Comparison of ENCODE assay signal across 9 mouse cellular contexts in genomic region chr3:97866696-97867095, GRCm38 (mm10). TPM values are rescaled to one million over a fixed set of nuclear protein-coding genes. Genes with fewer than 3 reads are reported as not detected.
DNase-seq lines count a peak whose midpoint lies in the region; ATAC-seq and TF ChIP-seq lines count a peak whose summit lies in the region.
"Had no signal": no experiment of that assay in that cellular context is flagged by ENCODE, and none has a peak within 500 bp of the region (broad histone marks: within the 10 kb centered on the region; RNA-seq: fewer than 3 reads in every experiment).

No protein-coding gene starts in this region.

- peaks cover 8% of the 10 kb centered on the region; the same call in 1 of the 2 replicates for H3K27me3 ChIP-seq in forebrain, embryonic 15.5 days
- peaks cover 49% of the 10 kb centered on the region for H3K27me3 ChIP-seq in forebrain, embryonic 12.5 days
- H3K27me3 ChIP-seq in limb, embryonic 13.5 days, result peaks cover 43% of the 10 kb centered on the region
- peaks cover 15% of the 10 kb centered on the region for H3K27me3 ChIP-seq in neural tube, embryonic 15.5 days (replicated peaks)
- H3K27me3 ChIP-seq: Patski had no signal

- no peak for TF ChIP-seq CTCF in left cerebral cortex, adult 2 months (IDR thresholded peaks at IDR 0.05)

- H3K9ac ChIP-seq in forebrain, embryonic 15.5 days (replicated peaks), result no peak overlapping the region
- no peak overlapping the region for H3K9ac ChIP-seq in forebrain, embryonic 12.5 days
- peak overlapping the region; percentile 74; the same call in 1 of the 2 replicates for H3K9ac ChIP-seq in limb, embryonic 13.5 days
- no peak overlapping the region for H3K9ac ChIP-seq in neural tube, embryonic 15.5 days (replicated peaks)

- intact Hi-C loops in left cerebral cortex, adult 2 months (cut with DNase I), result loop anchor here (5.0 kb wide), 1 partner anchor 99 kb away; no protein-coding TSS in a partner anchor
- intact Hi-C loops in left cerebral cortex, postnatal 36 days (cut with DNase I), result loop anchor here (5.0 kb wide), 1 partner anchor 99 kb away; no protein-coding TSS in a partner anchor

- H3K4me1 ChIP-seq in forebrain, embryonic 15.5 days, result peaks cover 12% of the 10 kb centered on the region
- peaks cover 11% of the 10 kb centered on the region for H3K4me1 ChIP-seq in forebrain, embryonic 12.5 days
- H3K4me1 ChIP-seq in limb, embryonic 13.5 days, result 0 out of 2 replicates have a peak, but pooled peaks cover 8% of the 10 kb centered on the region
- peaks cover 20% of the 10 kb centered on the region for H3K4me1 ChIP-seq in neural tube, embryonic 15.5 days

- ATAC-seq in forebrain, embryonic 15.5 days (replicated peaks), result no peak
- no peak for ATAC-seq in forebrain, embryonic 12.5 days (ENCODE audit: low FRiP score)
- ATAC-seq in limb, embryonic 13.5 days (ENCODE audit: low FRiP score, low read depth), result no peak
- no peak for ATAC-seq in neural tube, embryonic 15.5 days (ENCODE audit: low FRiP score)
- ATAC-seq in cerebellum, adult (ENCODE audit: insufficient number of reproducible peaks, low FRiP score, low TSS enrichment), result no peak

- H3K4me2 ChIP-seq in forebrain, embryonic 15.5 days (replicated peaks), result peak overlapping the region; percentile 96
- H3K4me2 ChIP-seq in forebrain, embryonic 12.5 days, result no peak overlapping the region; the same call in 1 of the 2 replicates
- peak overlapping the region; percentile 98 for H3K4me2 ChIP-seq in limb, embryonic 13.5 days (replicated peaks)
- peak overlapping the region; percentile 92 for H3K4me2 ChIP-seq in neural tube, embryonic 15.5 days

- H3K4me3 ChIP-seq in forebrain, embryonic 15.5 days, result peak overlapping the region; percentile 60
- H3K4me3 ChIP-seq in forebrain, embryonic 12.5 days (replicated peaks), result no peak overlapping the region
- H3K4me3 ChIP-seq in left cerebral cortex, adult 2 months, result peak overlapping the region; percentile 72
- peak overlapping the region; percentile 60 for H3K4me3 ChIP-seq in limb, embryonic 13.5 days
- H3K4me3 ChIP-seq in neural tube, embryonic 15.5 days (replicated peaks), result peak overlapping the region; percentile 48

- H3K36me3 ChIP-seq in forebrain, embryonic 15.5 days, result no peaks in the 10 kb centered on the region
- H3K36me3 ChIP-seq in forebrain, embryonic 12.5 days (replicated peaks), result no peaks in the 10 kb centered on the region
- no peaks in the 10 kb centered on the region for H3K36me3 ChIP-seq in limb, embryonic 13.5 days
- no peaks in the 10 kb centered on the region for H3K36me3 ChIP-seq in neural tube, embryonic 15.5 days

- no peak overlapping the region for H3K27ac ChIP-seq in forebrain, embryonic 15.5 days (replicated peaks)
- no peak overlapping the region for H3K27ac ChIP-seq in forebrain, embryonic 12.5 days
- peak overlapping the region; percentile 95; the same call in 1 of the 2 replicates for H3K27ac ChIP-seq in left cerebral cortex, adult 2 months
- no peak overlapping the region for H3K27ac ChIP-seq in limb, embryonic 13.5 days
- no peak overlapping the region for H3K27ac ChIP-seq in neural tube, embryonic 15.5 days (replicated peaks)

- DNase-seq in left cerebral cortex, adult 2 months (ENCODE audit: extremely low spot score in 1 of 2, low spot score in 2 of 2), result no peak
- no peak for DNase-seq in left cerebral cortex, postnatal 36 days (ENCODE audit: low spot score in 2 of 2)
- DNase-seq in right cerebral cortex, postnatal 10 days (ENCODE audit: low spot score in 2 of 2), result no peak

- WGBS in forebrain, embryonic 15.5 days, result 55% methylated on average over 4 of the region's 4 CpGs
- WGBS in forebrain, embryonic 12.5 days, result 54% methylated on average over 4 of the region's 4 CpGs
- 69% methylated on average over 4 of the region's 4 CpGs for WGBS in limb, embryonic 13.5 days
- WGBS in neural tube, embryonic 15.5 days, result 74% methylated on average over 4 of the region's 4 CpGs

- no peaks in the 10 kb centered on the region for H3K9me3 ChIP-seq in forebrain, embryonic 15.5 days
- no peaks in the 10 kb centered on the region for H3K9me3 ChIP-seq in forebrain, embryonic 12.5 days
- H3K9me3 ChIP-seq in limb, embryonic 13.5 days, result no peaks in the 10 kb centered on the region
- H3K9me3 ChIP-seq in neural tube, embryonic 15.5 days (replicated peaks), result no peaks in the 10 kb centered on the region

RNA-seq across cellular contexts. Expression of gene Pde4dip, which starts 21.8 kb away (rescaled TPM):
- 67.6 and 73.1 TPM in 2 replicates for polyA plus RNA-seq in forebrain, embryonic 15.5 days (2015; fragmentation: Nextera tagmentation; extraction: Ambion mirVana)
- polyA plus RNA-seq in forebrain, embryonic 12.5 days (2016; fragmentation: Nextera tagmentation; extraction: Ambion mirVana), result 35.7 and 39.3 TPM in 2 replicates
- 100 to 1,000 TPM; 224 to 246 TPM for total RNA-seq in left cerebral cortex, adult 2 months (2021)
- total RNA-seq in left cerebral cortex, postnatal 36 days (2021), result 100 to 1,000 TPM; 209 to 247 TPM
- 31.8 and 36.6 TPM in 2 replicates for polyA plus RNA-seq in limb, embryonic 13.5 days (2015; fragmentation: Nextera tagmentation; extraction: Ambion mirVana)
- 55.2 and 62.6 TPM in 2 replicates for polyA plus RNA-seq in neural tube, embryonic 15.5 days (2015; fragmentation: Nextera tagmentation; extraction: Ambion mirVana)

RNA-seq across cellular contexts. Expression of gene Sec22b, which starts 34.3 kb away (rescaled TPM):
- 104 and 108 TPM in 2 replicates for polyA plus RNA-seq in forebrain, embryonic 15.5 days (2015; fragmentation: Nextera tagmentation; extraction: Ambion mirVana)
- polyA plus RNA-seq in forebrain, embryonic 12.5 days (2016; fragmentation: Nextera tagmentation; extraction: Ambion mirVana), result 104 and 107 TPM in 2 replicates
- total RNA-seq in left cerebral cortex, adult 2 months (2021), result 10 to 100 TPM; 80.1 to 90.2 TPM
- total RNA-seq in left cerebral cortex, postnatal 36 days (2021), result 10 to 100 TPM; 72.5 to 79.6 TPM
- polyA plus RNA-seq in limb, embryonic 13.5 days (2015; fragmentation: Nextera tagmentation; extraction: Ambion mirVana), result 157 and 165 TPM in 2 replicates
- 93.9 and 97.1 TPM in 2 replicates for polyA plus RNA-seq in neural tube, embryonic 15.5 days (2015; fragmentation: Nextera tagmentation; extraction: Ambion mirVana)
